Mouse (Mus musculus) erythroblast, adult 5-6 weeks (primary cell): ENCODE data around the gene Dhx33. TPM values are rescaled to one million over a fixed set of nuclear protein-coding genes. Genes with fewer than 3 reads are reported as not detected.
A peak's percentile ranks its signal among the peaks of the same experiment; 100 is the strongest.

Experiments used
- ATAC-seq: replicated peaks from 2 replicates; pipeline ENCODE4 v1.8.0; 2016; ENCODE audit warnings: moderate number of reproducible peaks, mild to moderate bottlenecking, moderate TSS enrichment, inconsistent platforms; ENCODE audit not compliant: poor library complexity, low FRiP score, severe bottlenecking
- total RNA-seq, 2 experiments: library from RNA; stranded (forward) in 1 of 2; stranded (reverse) in 1 of 2; fragments of 150-400 nt in 1 of 2; fragments of 200-764, 138-1000 nt in 1 of 2; gene quantifications; 2 replicates each; pipeline versions ENCODE4 v1.2.3 to v1.2.4; 2015 to 2017; ENCODE audit warnings: low replicate concordance in 2 of 2

The Dhx33 gene
- 2.3 and 3.3 TPM in 2 replicates for total RNA-seq (2015; ENCODE audit: low replicate concordance)
- 5.6 and 6.6 TPM in 2 replicates for total RNA-seq (2017; ENCODE audit: low replicate concordance)

- peak; percentile 96 for ATAC-seq
These were observed at the start of gene Dhx33 for GRCm38 (mm10) chr11:71004316-71004773. Gene Dhx33, minus strand, starts transcription at chr11:71004437.

- ATAC-seq: no peak
These were observed 48.3 kb upstream of the Dhx33 start for GRCm38 (mm10) chr11:71052554-71052953.

GRCm38 (mm10) chr11:71039526-71040298 is 35.5 kb upstream of the Dhx33 start:
- ATAC-seq: no peak

- no peak for ATAC-seq
These were observed 29.0 kb upstream of the Dhx33 start, which contains the start of gene 6330403K07Rik for GRCm38 (mm10) chr11:71033163-71033761. Gene 6330403K07Rik, minus strand, starts transcription at chr11:71033513.

GRCm38 (mm10) chr11:71032491-71033162 is 28.4 kb upstream of the Dhx33 start:
- ATAC-seq: no peak

- ATAC-seq: no peak
These were observed 27.8 kb upstream of the Dhx33 start for GRCm38 (mm10) chr11:71032070-71032469.

GRCm38 (mm10) chr11:71029403-71030118 is 25.3 kb upstream of the Dhx33 start:
- no peak for ATAC-seq

GRCm38 (mm10) chr11:71028280-71028679 is 24.0 kb upstream of the Dhx33 start:
- no peak for ATAC-seq

- peak; percentile 94 for ATAC-seq
These were observed 15.2 kb upstream of the Dhx33 start, which contains the start of the genes Mis12 and Derl2 for GRCm38 (mm10) chr11:71019201-71020068. Gene Mis12, plus strand, starts transcription at chr11:71019611. Gene Derl2, minus strand, starts transcription at chr11:71019841.

GRCm38 (mm10) chr11:71018416-71019200 is 14.4 kb upstream of the Dhx33 start:
- ATAC-seq: no peak

GRCm38 (mm10) chr11:71017051-71017450 is 12.8 kb upstream of the Dhx33 start:
- no peak for ATAC-seq

- ATAC-seq: no peak
These were observed 8.5 kb upstream of the Dhx33 start for GRCm38 (mm10) chr11:71012743-71013142.

- ATAC-seq: no peak
These were observed 4.1 kb upstream of the Dhx33 start for GRCm38 (mm10) chr11:71008321-71008720.

GRCm38 (mm10) chr11:71007831-71008230 is 3.6 kb upstream of the Dhx33 start:
- no peak for ATAC-seq

GRCm38 (mm10) chr11:71007026-71007425 is 2.8 kb upstream of the Dhx33 start:
- ATAC-seq: no peak

- no peak for ATAC-seq
These were observed 809 bp upstream of the Dhx33 start for GRCm38 (mm10) chr11:71005046-71005445.

GRCm38 (mm10) chr11:71003611-71004315 is 474 bp downstream of the Dhx33 start:
- ATAC-seq: peak; percentile 60
